Mouse (Mus musculus): ENCODE measurements around the gene Gm45337. TPM values are rescaled to one million over a fixed set of nuclear protein-coding genes. Genes with fewer than 3 reads are reported as not detected.
"Not testable (repeated sequence)": the region's sequence is repeated elsewhere in the genome, so short reads cannot be mapped to it uniquely, and the experiment has no call there.

The Gm45337 gene
- polyA plus RNA-seq, 1 experiment from 2014 or later = not detected

DNA sequence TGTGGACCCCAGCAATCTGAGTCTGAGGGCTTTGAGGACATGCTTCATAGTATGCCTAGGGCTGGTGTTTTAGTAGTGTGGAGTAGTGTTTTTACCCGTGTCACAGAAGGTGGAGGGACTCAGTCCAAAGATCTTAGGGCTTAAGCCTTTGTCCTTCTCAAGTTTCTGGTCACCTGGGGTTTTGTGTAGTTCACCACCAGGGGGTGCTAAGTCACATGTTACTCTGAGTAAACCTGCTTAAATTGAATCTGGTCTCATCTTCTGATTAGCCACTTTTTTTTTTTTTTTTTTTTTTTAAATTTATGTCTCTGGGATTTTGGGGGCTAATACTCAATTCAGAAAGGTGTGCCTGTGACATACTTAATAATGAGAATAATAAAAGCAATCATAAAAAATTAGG, 1.6 kb upstream of the Gm45337 start:
- Histone ChIP-seq H3K9ac (no peak overlapping the region), H3K4me1 (no peaks in the 10 kb centered on the region), H3K4me3 (replicated peaks) (no peak overlapping the region), H3K27me3 (peaks cover 4% of the 10 kb centered on the region; the same call in 1 of the 2 replicates), H3K4me2 (no peak overlapping the region), H3K27ac (no peak overlapping the region), H3K9me3 (no peaks in the 10 kb centered on the region), H3K36me3 (replicated peaks) (no peaks in the 10 kb centered on the region)
- no peak for ATAC-seq (ENCODE audit: low FRiP score)
- WGBS = 4% methylated on average over 1 of the region's 1 CpGs

DNA sequence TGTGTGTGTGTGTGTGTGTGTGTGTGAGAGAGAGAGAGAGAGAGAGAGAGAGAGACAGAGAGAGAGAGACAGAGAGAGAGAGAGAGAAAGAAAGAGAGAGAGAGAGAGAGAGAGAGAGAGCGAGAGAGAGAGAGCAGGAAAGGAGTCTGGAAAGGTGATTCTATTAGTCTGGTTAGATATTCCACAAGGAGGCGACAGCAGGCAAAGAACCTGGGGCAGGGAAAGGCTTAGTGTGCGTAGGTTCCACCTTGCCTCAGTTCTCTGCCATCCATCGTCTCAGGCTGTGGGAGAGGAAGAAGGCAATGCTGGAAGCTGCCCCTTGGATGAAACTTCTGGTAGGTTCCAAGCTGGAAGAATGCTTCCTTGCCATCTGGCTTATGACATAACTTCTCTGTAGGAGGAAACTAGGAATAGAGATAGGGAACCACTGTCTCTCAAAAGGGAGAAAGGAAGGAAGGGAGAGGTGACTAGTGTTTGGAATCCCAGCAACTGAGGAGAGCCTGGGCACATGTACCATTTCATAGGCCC, 1.1 kb upstream of the Gm45337 start:
- no peaks in the 10 kb centered on the region for H3K4me1 ChIP-seq
- H3K27ac ChIP-seq = no peak overlapping the region
- H3K36me3 ChIP-seq (replicated peaks) = no peaks in the 10 kb centered on the region
- H3K9ac ChIP-seq = no peak overlapping the region
- no peak overlapping the region for H3K4me2 ChIP-seq
- 35% methylated on average over 4 of the region's 4 CpGs for WGBS
- H3K27me3 ChIP-seq = peaks cover 4% of the 10 kb centered on the region; the same call in 1 of the 2 replicates
- no peak overlapping the region for H3K4me3 ChIP-seq (replicated peaks)
- no peak for ATAC-seq (ENCODE audit: low FRiP score)
- H3K9me3 ChIP-seq = no peaks in the 10 kb centered on the region

DNA sequence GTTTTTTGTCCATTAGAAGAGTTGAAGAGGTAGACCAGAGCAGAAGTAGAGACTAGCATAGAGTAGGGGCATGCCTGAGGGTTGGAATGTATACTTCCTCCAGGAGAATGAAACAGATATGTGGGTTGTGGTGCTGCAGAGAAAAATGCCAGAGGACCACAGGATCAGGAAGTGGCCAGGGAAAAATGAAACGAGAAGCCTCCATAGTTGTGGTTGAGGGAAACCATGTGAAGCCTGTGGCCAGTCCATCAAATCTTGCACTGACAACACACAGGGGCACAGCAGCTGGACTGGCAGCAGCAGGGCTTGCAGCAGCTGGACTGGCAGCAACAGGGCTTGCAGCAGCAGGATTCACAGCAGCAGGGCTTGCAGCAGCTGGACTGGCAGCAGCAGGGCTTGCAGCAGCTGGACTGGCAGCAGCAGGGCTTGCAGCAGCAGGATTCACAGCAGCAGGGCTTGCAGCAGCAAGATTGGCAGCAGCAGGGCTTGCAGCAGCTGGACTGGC, 849 bp downstream of the Gm45337 start:
- H3K27ac ChIP-seq; H3K36me3 ChIP-seq (replicated peaks); H3K4me2 ChIP-seq; H3K4me1 ChIP-seq; H3K4me3 ChIP-seq (replicated peaks); ATAC-seq (ENCODE audit: low FRiP score); H3K9ac ChIP-seq; H3K9me3 ChIP-seq; H3K27me3 ChIP-seq: not testable (repeated sequence)
- WGBS = 57% methylated on average over 1 of the region's 1 CpGs

- Histone ChIP-seq H3K4me2 (no peak overlapping the region), H3K27me3 (peaks cover 4% of the 10 kb centered on the region; the same call in 1 of the 2 replicates), H3K27ac (no peak overlapping the region), H3K9me3 (no peaks in the 10 kb centered on the region), H3K4me3 (replicated peaks) (no peak overlapping the region), H3K9ac (no peak overlapping the region), H3K36me3 (replicated peaks) (no peaks in the 10 kb centered on the region), H3K4me1 (no peaks in the 10 kb centered on the region)
- WGBS = 48% methylated on average over 1 of the region's 1 CpGs
- no peak for ATAC-seq (ENCODE audit: low FRiP score)
These were observed 3.7 kb downstream of the Gm45337 start for GRCm38 (mm10) chr7:142140696-142141095.

GRCm38 (mm10) chr7:142135934-142136333, 8.5 kb downstream of the Gm45337 start, which contains the start of gene Gm39115:
Gm39115 (minus strand) TSS chr7:142136034.
- not testable (repeated sequence) for H3K27ac ChIP-seq; H3K27me3 ChIP-seq; H3K4me1 ChIP-seq; ATAC-seq (ENCODE audit: low FRiP score); H3K4me2 ChIP-seq; H3K4me3 ChIP-seq (replicated peaks); H3K9me3 ChIP-seq; H3K9ac ChIP-seq; H3K36me3 ChIP-seq (replicated peaks)
- 52% methylated on average over 2 of the region's 2 CpGs for WGBS

- H3K27ac ChIP-seq = no peak overlapping the region
- no peaks in the 10 kb centered on the region for H3K36me3 ChIP-seq (replicated peaks)
- no peaks in the 10 kb centered on the region for H3K9me3 ChIP-seq
- H3K27me3 ChIP-seq = no peaks in the 10 kb centered on the region
- no peak for ATAC-seq (ENCODE audit: low FRiP score)
- H3K4me1 ChIP-seq = no peaks in the 10 kb centered on the region
- no peak overlapping the region for H3K4me2 ChIP-seq
- H3K4me3 ChIP-seq (replicated peaks) = no peak overlapping the region
- 58% methylated on average over 4 of the region's 4 CpGs for WGBS
- no peak overlapping the region for H3K9ac ChIP-seq
These were observed 10.0 kb downstream of the Gm45337 start for GRCm38 (mm10) chr7:142134206-142134995.

DNA sequence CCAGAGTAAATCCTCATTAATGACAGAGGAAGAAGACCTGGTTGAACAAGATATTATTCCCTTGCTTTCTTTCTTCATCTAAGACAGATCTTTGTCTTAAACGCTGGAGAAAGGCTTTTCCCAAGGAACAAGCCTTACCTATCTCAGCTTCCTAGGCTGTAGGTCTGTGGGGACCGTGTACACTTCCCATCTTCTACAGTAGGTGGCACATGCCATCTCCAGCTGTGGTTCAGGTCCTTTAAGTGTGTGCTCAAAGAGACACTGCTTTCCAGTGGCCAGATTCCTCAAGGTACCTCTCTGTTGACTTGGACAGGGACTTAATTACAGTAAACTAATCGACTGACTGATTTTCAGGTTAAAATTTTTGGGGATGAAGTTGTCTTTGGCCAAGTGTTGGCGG, 15.6 kb downstream of the Gm45337 start:
- no peak overlapping the region for H3K4me3 ChIP-seq (replicated peaks)
- no peak overlapping the region for H3K27ac ChIP-seq
- 65% methylated on average over 4 of the region's 4 CpGs for WGBS
- ATAC-seq (ENCODE audit: low FRiP score) = no peak
- H3K27me3 ChIP-seq = no peaks in the 10 kb centered on the region
- no peaks in the 10 kb centered on the region for H3K36me3 ChIP-seq (replicated peaks)
- no peaks in the 10 kb centered on the region for H3K9me3 ChIP-seq
- H3K9ac ChIP-seq = no peak overlapping the region
- H3K4me1 ChIP-seq = no peaks in the 10 kb centered on the region
- H3K4me2 ChIP-seq = no peak overlapping the region

DNA sequence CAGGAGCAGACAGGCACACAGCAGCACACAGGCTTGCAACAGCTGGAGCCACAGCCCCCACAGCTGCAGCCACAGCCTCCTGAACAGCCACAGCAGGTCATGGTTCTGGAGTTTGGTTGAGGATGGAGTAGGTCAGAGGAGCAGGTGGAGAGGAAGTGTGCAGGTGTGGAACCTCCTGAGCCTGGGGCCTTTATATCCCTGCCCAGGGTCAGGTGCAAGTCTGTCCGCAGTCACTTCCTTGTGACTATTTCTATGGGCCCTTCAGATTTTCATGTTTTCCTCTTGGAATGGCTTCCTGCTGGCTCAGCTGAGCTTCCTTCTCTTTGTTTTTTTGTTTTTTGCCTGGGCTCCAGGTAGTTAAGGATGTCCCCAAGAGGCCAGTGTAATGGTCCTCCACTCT, 23.8 kb downstream of the Gm45337 start, which contains the start of gene Gm45618:
Gene Gm45618, minus strand, starts transcription at position 101 of the 400 bp plus-strand sequence.
- H3K4me1 ChIP-seq; ATAC-seq (ENCODE audit: low FRiP score); H3K4me2 ChIP-seq; H3K27ac ChIP-seq; H3K9ac ChIP-seq; H3K27me3 ChIP-seq; H3K9me3 ChIP-seq; H3K36me3 ChIP-seq (replicated peaks); H3K4me3 ChIP-seq (replicated peaks): not testable (repeated sequence)
- 68% methylated on average over 1 of the region's 1 CpGs for WGBS

DNA sequence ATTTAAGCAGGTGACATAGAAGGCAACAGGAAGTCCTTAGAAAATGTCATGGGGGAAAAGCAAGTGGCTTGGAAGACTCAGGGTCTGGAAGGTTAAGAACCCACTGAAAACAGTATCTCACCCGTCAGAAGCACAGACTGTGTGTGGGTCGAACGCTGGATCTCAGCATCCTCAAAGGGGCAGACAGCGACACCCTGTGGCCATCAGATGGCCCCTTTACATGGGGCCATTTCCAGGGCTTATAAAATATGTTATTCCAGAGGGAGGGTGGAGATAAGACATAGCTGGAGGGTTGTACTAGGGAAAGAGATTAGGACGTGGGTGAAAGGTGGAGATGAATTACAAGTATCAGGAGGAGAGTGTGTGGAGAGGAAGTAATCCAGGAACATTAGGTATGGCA, 24.8 kb downstream of the Gm45337 start:
- no peak overlapping the region for H3K27ac ChIP-seq
- H3K4me2 ChIP-seq = no peak overlapping the region
- no peaks in the 10 kb centered on the region for H3K36me3 ChIP-seq (replicated peaks)
- H3K27me3 ChIP-seq = no peaks in the 10 kb centered on the region
- 23% methylated on average over 5 of the region's 5 CpGs for WGBS
- H3K9ac ChIP-seq = no peak overlapping the region
- H3K4me1 ChIP-seq = no peaks in the 10 kb centered on the region
- no peak for ATAC-seq (ENCODE audit: low FRiP score)
- H3K9me3 ChIP-seq = no peaks in the 10 kb centered on the region
- H3K4me3 ChIP-seq (replicated peaks) = no peak overlapping the region

- Histone ChIP-seq H3K27ac (no peak overlapping the region), H3K4me2 (no peak overlapping the region), H3K4me1 (no peaks in the 10 kb centered on the region), H3K9me3 (no peaks in the 10 kb centered on the region), H3K4me3 (replicated peaks) (no peak overlapping the region), H3K36me3 (replicated peaks) (no peaks in the 10 kb centered on the region), H3K27me3 (no peaks in the 10 kb centered on the region), H3K9ac (no peak overlapping the region)
- ATAC-seq (ENCODE audit: low FRiP score) = no peak
- WGBS = 71% methylated on average over 5 of the region's 5 CpGs
These were observed 39.7 kb downstream of the Gm45337 start for GRCm38 (mm10) chr7:142104747-142105146.

- H3K27me3 ChIP-seq = peaks cover 26% of the 10 kb centered on the region
- H3K4me2 ChIP-seq = no peak overlapping the region
- H3K4me3 ChIP-seq (replicated peaks) = no peak overlapping the region
- ATAC-seq (ENCODE audit: low FRiP score) = peak; percentile 60
- peaks cover 28% of the 10 kb centered on the region for H3K4me1 ChIP-seq
- 10% methylated on average over 9 of the region's 9 CpGs for WGBS
- H3K9ac ChIP-seq = no peak overlapping the region
- no peaks in the 10 kb centered on the region for H3K9me3 ChIP-seq
- no peaks in the 10 kb centered on the region for H3K36me3 ChIP-seq (replicated peaks)
- H3K27ac ChIP-seq = no peak overlapping the region
These were observed 46.6 kb downstream of the Gm45337 start for GRCm38 (mm10) chr7:142097776-142098175.

DNA sequence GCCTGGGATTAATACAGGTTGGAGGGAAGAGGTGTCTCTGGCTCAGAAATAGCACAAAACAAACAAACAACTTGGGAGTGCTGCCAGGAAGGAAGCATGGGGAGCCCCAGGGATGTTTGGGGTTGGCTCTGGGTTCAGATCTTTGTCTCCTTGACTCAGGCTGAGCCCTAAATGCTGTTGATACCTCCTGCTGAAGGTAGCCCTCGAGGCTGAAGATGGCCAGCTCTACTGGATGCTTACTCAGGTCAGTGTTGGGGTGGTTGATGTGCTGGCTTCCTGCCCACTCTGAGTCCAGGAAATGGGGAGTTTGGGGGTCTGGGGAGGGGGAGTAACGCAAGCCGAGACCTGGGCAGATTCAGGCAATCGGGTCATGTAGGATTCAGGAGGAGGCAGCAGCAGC, 47.7 kb downstream of the Gm45337 start:
- no peaks in the 10 kb centered on the region for H3K36me3 ChIP-seq (replicated peaks)
- no peak overlapping the region for H3K4me3 ChIP-seq (replicated peaks)
- H3K9me3 ChIP-seq = no peaks in the 10 kb centered on the region
- WGBS = 84% methylated on average over 4 of the region's 4 CpGs
- ATAC-seq (ENCODE audit: low FRiP score) = no peak
- H3K9ac ChIP-seq = no peak overlapping the region
- peaks cover 39% of the 10 kb centered on the region for H3K4me1 ChIP-seq
- H3K27me3 ChIP-seq = peaks cover 26% of the 10 kb centered on the region
- no peak overlapping the region for H3K27ac ChIP-seq
- H3K4me2 ChIP-seq = no peak overlapping the region
